Mouse (Mus musculus) thymus, adult 2 months (tissue): Measurements from ENCODE around the gene Arnt.
"Not testable (repeated sequence)": the region's sequence is repeated elsewhere in the genome, so short reads cannot be mapped to it uniquely, and the experiment has no call there.

Source experiments
- CTCF ChIP-seq: fragments of 200-500 bp; IDR thresholded peaks from 2 replicates; pipeline ENCODE4 v1.5.1; 2012; ENCODE audit warnings: mild to moderate bottlenecking, control low read depth, low read length, moderate library complexity, borderline replicate concordance; ENCODE audit not compliant: control insufficient read depth, poor library complexity, insufficient read depth; ENCODE audit errors: extremely low read depth
- POLR2A ChIP-seq: fragments of 200-500 bp; IDR thresholded peaks from 2 replicates; pipeline ENCODE4 v1.6.1; 2012; ENCODE audit warnings: mild to moderate bottlenecking, low read length, control low read depth, moderate library complexity; ENCODE audit not compliant: control insufficient read depth, poor library complexity, insufficient read depth; ENCODE audit errors: extremely low read depth

GRCm38 (mm10) chr3:95426476-95426875, 7.7 kb upstream of the Arnt start:
- not testable (repeated sequence) for TF ChIP-seq CTCF, POLR2A
